Mouse (Mus musculus): ENCODE data around the gene Krt71.

Gene Krt71

DNA sequence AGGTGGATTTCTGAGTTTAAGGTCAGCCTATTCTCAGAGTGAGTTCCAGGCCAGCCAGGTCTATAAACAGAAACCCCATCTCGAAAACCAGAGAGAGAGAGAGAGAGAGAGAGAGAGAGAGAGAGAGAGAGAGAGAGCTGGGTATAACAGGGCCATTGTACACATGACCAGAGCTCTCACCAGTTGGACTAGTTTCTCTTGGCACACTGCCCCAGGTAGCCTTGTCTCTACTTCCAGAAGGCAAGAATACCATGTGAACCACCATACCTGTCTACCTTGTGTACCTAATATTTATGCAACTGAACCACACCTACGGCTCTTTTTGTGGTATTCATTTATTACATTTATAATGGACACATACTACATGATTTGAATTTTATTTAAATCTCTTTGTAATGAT, 54.7 kb downstream of the Krt71 start:
- no peak for DNase-seq (ENCODE audit: low read depth, low spot score)
